Mouse (Mus musculus) MEL-GATA-1-ER (cell line): ENCODE measurements around the gene Ccdc78.

ENCODE experiments used
- DNase-seq: peaks from one replicate; pipeline ENCODE4 v3.0.0-alpha.2; 2012; ENCODE audit warnings: low read depth; ENCODE audit errors: extremely low read depth

Ccdc78 gene

DNA sequence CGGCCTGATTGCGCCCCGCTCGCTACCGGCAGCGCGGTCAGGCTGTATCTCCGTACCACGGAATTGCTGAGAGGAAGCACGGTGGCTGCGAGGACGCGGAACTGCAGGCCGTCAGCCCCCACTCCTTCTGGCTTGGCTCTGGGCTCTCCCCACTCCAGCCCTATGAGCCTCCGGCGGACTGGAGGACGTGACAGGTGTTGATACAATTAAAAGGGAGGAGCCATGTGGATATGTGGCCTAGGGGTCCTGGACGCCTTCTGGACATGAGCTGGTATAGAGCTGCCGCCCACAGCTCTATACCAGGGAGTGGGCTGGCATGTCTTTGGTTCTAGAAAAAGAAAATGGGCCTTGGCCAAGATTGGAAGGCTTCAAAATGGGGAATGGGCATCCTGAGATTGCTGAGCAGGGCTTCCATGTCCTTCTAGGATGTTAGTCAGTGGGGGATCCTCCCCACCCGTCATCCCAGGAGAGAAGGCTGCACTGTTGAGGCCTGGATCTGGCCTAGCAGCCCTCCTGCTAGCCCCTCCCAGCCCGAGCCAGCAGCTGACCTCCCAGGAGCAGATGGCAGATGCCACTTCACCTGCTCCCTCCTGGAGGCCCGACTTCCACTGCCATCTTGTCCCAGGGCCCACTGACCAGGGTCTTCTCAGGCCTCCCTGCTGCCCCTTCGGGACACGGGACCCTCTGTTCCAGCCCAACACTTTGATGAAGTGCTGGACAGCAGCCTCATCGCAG is 23.4 kb downstream of the Ccdc78 start:
- no peak for DNase-seq

DNA sequence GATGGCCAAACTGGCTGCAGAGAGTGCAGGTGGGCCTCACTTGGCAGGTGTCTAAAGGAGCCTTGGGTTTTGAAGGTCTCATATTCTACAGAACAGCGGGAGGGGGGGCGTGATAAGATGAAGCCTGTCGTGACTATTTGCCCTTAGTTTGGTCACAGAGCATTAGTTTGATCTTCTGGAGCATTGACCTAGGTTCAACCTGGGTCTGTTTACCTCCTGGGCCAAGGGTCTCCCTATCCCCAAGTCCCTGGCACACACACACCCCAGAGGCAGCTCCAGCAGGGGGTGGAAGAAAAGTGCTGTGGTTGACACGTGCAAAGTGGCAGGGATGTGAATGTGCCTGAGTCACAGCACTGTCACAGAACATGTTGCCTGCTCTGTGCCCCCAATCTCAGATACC is 24.5 kb downstream of the Ccdc78 start:
- no peak for DNase-seq

DNA sequence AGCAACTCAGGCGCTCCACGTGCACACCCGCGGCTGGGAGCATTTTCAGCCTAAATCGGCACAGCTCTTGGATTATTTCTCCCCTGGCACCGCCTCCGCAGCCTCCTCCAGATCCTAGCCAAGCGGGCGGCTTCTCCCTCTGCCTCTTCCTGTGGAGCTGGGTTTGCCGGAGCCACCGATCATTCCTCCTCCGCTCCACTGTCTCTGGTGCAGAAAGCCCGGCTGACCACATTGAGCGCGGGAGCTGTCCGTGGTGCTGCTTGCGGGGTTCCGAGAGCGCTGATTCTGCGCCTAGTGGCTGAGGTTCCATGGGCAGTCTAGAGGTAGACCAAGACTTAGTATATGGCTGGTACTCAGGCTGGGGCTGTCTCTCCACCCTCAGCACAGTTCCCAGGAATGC is 27.1 kb downstream of the Ccdc78 start:
- no peak for DNase-seq

DNA sequence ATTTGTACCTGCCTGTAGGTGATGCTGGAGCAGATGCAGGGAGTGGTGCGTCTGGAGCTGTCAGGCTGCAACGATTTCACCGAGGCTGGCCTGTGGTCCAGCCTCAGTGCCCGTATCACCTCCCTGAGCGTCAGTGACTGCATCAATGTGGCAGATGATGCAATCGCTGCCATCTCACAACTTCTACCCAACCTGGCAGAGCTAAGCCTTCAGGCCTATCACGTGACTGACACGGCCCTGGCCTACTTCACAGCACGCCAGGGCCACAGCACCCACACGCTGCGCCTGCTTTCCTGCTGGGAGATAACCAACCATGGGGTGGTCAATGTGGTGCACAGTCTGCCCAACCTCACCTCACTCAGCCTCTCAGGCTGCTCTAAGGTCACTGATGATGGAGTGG is 31.3 kb downstream of the Ccdc78 start:
- DNase-seq: no peak

DNA sequence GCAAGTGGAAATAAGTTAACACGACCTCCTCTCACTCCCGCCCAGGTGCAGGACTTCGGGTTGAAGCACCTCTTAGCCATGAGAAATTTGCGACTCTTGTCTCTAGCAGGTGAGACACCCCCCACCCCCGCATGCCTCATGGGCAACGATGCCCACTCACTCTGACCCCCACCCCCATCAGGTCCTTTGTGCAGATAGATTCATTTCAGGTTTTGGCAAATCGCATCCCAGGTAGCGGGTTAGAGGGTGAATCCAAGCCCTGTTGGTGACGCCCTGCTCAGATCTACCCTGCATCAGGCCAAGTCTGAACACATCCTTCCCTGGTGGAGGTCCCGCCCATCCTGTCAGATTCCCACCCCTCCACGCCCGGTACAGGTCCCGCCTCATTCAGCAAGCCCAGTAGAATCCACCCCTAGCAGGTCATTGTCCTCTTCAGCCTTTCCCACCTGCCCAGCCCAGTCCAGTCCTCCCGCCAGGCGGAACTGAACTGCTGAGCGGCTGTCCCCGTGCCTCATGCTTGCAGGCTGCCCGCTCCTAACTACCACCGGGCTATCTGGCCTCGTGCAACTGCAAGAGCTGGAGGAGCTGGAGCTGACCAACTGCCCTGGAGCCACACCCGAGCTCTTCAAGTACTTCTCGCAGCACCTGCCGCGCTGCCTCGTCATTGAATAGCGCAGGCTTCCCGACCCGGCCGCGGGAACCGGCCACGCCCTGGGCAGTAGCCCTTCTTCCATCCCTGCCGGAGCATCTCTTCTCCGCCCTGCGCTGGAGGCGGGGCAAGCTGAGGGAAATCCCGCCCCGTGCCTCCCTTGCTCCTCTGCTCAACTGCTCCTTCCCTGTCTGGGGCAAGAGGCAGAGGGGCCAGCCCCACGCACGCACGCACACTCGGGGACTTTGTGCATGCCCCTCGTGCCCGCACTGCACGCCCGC is 32.7 kb downstream of the Ccdc78 start:
- DNase-seq: no peak

DNA sequence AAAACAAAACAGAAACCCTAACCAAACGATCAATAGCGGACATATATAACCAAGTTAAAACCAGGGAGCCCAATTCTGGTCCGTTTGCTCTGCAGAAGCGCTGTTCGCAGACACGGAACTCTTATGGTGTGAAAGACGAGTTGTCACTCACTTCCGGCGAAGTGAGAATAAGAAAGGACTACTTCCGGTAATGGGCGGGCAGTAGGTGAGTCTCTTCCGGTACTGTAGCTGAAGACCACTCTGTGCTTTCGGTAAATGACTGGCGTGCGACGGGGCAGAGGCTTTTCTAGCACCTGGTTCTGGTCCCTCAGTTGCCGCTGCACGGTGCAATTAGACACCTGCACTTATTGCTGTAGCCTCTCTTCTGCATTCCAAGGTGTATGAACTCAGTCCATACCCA is 37.1 kb downstream of the Ccdc78 start, which contains the start of gene Wdr24:
TSS of gene Wdr24 (plus strand) at position 176 of the 400 bp plus-strand sequence.
- peak; percentile 91 for DNase-seq

DNA sequence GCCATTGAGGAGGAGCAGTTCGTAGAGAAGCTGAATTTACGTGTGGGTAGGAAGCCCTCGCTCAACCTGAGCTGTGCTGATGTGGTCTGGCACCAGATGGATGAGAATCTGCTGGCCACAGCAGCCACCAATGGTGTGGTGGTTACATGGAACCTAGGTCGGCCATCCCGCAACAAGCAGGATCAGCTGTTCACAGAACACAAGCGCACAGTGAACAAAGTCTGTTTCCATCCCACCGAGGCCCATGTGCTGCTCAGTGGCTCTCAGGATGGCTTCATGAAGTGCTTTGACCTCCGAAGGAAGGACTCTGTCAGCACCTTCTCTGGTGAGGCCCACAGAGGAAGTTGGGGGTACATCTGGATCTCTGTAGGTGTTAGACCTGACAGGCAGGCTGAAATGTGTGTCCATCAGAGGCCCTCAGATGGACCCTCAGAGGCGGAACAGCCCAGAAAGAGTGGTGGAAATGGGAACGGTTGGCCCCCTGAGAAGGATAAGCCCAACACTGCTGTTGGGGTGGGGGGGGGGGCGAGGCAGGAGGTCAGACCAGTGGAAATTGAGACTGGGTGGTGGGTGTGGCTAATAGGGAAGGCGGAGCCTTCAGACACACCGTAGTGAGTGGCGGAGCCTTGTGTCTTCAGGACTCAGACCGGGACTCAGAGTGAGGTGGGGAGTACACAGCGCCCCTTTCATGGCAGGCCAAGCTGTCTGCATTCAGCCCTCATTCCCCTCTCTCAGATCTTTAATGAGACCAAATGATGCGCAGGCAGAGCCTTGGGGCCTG is 38.2 kb downstream of the Ccdc78 start:
- DNase-seq: peak; percentile 67

DNA sequence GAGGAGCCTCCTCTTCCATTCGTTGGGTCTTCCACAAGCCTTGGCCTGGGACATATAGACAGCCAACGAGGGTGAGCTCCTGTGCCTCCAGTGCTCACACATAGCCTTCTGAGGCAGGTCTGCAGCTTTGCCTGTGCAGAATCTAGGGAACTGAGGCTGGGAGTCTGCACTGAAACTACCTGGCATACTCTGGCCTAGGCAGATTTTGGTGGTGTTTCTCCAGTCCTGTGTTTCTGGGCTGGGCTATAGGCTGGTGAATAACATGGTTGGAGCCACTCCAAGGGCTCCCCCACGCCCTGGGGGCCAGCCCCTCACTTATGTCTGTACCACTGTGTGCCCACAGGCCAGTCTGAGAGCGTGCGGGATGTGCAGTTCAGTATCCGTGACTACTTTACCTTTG is 38.9 kb downstream of the Ccdc78 start:
- no peak for DNase-seq

DNA sequence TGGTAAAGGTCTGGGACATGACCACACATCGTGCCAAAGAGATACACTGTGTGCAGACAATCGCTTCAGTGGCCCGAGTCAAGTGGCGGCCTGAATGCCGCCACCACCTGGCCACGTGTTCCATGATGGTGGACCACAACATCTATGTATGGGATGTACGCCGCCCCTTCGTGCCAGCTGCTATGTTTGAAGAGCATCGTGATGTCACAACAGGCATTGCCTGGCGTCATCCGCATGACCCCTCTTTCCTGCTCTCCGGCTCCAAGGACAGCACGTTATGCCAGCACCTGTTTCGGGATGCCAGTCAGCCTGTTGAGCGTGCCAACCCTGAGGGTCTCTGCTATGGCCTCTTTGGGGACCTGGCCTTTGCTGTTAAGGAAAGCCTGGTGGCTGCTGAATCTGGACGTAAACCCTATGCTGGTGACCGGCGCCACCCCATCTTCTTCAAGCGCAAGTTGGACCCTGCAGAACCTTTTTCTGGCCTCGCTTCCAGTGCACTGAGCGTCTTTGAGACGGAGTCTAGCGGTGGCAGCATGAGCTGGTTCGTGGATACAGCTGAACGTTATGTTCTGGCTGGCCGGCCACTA is 39.7 kb downstream of the Ccdc78 start:
- no peak for DNase-seq

DNA sequence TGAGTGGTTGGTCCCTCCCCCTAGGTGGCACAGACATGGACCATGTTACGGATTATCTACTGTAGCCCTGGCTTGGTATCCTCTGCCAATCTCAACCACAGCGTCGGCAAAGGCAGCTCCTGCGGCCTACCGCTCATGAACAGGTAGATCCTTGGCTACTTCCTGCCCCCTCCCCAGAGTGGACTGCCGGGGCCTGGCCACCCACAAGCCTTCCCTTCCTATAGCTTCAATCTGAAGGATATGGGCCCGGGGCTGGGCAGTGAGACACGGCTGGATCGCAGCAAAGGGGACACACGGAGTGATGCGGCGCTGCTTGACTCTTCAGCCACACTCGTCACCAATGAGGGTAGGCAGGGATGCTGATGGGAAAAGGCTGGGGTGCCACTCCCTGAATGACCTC is 40.6 kb downstream of the Ccdc78 start:
- DNase-seq: no peak

DNA sequence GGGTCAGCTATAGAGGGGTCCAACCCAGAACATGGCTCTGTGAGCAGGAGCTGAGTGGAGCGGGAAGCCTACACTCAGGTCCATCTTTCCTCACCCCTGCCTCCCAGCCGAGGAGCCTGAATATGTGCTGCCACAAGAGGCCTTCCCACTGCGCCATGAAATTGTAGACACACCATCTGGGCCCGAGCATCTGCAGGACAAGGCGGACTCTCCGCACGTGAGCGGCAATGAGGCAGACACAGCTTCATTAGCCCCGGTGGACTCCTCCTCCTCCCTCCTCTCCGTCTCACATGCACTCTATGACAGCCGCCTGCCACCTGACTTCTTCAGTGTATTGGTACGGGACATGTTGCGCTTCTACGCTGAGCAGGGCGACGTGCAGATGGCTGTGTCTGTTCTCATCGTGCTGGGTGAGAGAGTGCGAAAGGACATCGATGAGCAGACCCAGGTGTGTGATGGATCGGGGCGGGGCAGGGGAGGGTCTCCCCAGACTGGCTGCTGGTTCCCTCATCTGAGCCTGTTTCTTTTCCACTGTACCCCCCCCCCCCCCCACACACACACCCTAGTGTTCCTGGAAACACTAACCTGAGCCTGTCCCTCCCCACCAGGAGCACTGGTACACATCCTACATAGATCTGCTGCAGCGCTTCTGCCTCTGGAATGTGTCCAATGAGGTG is 41.3 kb downstream of the Ccdc78 start:
- no peak for DNase-seq

DNA sequence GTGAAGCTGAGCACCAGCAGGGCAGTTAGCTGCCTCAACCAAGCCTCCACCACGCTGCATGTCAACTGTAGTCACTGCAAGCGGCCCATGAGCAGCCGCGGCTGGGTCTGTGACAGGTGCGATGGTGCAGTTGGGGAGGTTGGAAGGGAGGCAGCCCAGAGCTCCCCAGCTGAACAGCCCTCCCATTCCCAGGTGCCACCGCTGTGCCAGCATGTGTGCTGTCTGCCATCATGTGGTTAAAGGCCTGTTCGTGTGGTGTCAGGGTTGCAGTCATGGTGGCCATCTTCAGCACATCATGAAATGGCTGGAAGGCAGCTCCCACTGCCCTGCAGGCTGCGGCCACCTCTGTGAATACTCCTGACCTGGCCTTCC is 41.8 kb downstream of the Ccdc78 start:
- DNase-seq: no peak

DNA sequence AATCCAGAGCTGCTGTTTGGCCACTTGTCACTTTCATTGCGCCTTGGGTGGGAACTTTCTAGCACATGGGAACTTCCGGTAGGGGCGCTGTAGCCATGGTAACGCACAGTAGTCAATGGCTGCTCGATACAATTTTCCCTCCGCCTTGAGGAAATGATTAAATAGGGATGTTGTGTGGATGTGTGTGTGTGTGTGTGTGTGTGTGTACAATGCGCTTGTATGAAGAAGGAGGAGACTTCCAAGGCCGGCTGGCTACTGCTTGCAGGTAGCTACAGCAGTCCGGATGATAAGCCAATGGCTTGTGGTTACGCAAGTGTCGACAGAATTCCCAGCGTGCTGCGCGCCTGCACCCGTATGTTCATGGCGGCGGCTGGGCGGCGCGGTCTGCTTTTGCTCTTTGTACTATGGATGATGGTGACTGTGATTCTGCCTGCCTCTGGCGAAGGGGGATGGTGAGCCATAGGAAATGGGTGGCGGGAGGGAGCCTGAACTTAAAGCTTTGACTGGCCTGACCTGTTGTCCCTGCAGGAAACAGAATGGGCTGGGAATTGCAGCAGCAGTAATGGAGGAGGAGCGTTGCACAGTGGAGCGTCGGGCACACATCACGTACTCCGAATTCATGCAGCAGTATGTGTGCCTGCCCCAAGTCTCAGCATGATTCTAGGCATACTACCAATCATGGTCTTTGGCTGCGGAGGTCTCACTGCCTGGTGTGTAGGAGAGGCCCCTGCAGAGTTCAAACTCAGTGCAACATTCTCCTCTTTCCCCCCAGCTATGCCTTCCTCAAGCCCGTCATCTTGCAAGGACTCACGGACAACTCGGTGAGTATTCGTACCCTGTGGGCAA is 42.6 kb downstream of the Ccdc78 start, which contains the start of gene Jmjd8:
TSS of gene Jmjd8 (plus strand) at position 156 of the 846 bp plus-strand sequence.
- no peak for DNase-seq

DNA sequence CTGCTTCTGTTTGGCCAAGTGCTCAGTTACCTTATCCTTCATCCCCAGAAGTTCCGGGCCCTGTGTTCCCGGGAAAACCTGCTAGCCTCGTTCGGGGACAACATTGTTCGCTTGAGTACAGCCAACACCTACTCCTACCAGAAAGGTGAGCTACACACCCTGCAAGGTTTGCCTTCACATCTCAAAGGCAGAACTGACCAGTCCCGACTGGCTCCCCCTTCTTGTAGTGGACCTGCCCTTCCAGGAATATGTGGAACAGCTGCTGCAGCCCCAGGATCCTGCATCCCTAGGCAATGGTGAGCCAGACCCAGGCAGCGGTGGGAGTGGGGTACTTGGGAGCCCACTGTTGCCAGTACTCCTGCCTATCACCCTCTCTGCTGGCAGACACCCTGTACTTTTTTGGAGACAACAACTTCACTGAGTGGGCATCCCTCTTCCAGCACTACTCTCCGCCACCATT is 43.2 kb downstream of the Ccdc78 start:
- no peak for DNase-seq

DNA sequence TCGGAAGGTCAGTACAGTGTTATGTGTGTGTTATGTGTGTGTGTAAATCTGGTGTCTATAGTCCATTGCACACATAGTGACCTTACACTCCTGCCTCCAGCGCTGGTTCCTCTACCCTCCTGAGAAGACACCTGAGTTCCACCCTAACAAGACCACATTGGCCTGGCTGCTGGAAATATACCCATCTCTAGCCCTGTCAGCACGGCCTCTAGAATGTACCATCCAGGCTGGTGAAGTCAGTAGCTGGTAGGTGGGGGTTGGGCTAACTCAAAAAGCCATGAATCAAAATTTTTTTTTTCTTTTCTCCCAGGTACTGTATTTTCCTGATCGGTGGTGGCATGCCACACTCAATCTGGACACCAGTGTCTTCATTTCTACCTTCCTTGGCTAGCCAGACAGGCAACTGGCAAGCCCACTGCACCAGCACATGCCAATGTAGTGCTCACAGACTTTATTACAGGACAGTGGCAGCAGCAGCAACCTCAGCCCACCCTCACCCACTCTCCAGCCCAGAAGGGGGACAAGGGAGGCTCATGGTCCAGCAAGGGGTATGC is 43.9 kb downstream of the Ccdc78 start:
- DNase-seq: no peak

DNA sequence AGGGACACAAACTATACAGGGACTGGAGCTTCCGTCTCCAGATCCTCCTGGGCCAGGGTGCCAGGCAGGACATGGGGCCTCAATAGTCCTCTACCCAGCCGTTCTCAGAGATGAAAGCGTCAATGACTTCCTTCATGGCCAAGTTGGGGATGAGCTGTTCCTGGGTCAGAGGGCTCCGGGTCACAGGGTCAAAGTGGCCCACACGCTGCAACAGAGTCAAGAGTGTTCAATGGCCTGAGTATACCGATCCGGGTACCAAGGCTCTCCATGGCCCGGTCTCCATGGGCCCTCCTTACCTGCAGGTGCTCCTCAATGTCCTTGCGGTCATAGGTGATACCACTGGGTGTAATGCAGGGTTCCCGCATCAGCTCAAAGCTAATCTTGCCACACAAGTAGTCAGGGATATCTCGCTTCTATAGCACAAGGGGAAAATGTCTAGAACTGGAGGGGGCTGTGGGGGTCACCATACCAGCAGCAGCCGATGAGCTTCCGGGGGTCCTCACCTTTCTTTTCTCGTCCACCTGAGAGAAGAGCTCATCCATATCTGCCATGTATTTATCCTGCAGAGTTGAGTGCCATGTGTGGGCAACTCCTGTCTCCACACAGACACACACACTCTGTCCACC is 44.5 kb downstream of the Ccdc78 start:
- no peak for DNase-seq

DNA sequence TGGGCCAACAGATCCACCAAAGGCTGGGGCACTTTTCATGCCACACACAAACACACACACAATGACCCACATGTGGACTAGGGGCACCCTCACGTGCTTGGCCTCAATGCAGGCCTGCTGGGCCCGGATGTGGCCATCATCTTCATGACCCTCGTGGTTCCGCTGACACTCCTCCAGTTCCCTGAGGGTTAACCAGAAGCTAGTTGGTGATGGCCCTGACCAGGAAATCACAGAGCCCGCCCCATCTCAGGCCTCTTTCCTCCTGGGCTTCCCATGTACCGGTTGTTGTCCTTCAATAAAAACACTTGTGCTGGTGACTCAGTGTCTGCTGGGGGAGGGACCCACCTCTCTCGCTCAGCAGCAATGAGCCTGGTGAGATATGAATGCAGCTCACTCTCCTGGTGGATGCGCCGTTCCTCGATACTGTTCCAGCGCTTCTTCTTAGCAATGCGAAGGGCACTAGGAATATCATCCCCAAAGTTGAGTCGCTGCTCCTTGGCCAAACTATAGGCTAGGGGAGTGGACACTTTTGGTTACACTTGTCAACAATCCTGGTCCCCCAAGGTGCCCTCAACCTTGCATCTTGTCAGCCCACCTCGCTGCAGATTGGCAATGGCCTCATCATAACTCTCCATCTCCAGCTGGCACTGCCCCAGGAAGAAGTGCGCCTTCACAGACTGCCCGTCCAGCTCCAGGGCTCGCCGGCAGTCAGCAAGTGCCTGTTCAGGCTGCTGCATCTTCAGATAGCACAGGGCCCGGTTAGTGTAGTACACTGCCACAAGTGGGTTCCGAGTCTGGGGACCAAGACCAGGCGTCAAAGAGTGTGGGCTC is 45.3 kb downstream of the Ccdc78 start:
- no peak for DNase-seq
